Mouse (Mus musculus) B cell, adult 67 days (primary cell): ENCODE data around the gene Atp6v0d1. TPM values are rescaled to one million over a fixed set of nuclear protein-coding genes. Genes with fewer than 3 reads are reported as not detected.

ENCODE experiments used
- total RNA-seq, 2 experiments: library from RNA; stranded (reverse); gene quantifications; 4 replicates each; pipeline ENCODE4 v1.2.4; 2023

The Atp6v0d1 gene
- 10 to 100 TPM; 82.3 to 98.5 TPM for total RNA-seq

DNA sequence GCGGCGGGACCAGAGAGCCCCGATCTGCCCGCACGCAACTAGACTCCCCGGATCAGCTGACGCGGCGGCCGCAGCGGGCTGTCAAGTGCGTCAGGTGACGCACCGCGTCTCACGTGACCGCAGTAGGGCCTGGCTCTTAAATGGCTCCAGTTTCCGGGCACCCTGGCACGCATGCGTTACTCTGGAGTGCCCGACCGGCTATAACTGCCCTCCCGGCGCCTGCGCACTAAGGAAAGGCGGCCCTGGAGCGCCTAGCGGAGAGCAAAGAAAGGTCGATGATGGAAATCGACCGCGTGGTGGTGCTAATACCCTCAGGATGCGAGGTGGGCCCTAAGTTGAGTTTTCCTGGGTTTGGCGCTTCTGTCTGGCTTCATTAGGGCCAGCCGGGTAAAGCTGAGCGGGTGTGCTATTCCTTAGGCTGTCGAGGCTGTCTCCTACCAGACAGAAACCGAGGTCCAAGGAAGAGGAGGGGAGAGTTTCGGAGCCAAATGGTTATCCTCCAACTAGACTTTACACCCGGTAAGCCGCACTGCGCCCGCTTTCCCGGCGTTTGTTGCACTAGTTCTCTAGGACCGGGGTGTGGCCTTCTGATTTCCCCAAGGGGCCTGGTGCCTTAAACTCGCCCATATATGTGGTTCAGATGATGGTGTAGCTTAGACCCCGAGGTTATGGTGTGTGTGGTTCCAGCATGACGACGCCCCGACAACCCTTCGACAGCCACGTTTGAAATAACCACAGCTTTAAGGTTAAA, at the start of gene Atp6v0d1:
TSS of gene Atp6v0d1 (minus strand) at position 96 of the 751 bp plus-strand sequence.

GRCm38 (mm10) chr8:105604804-105605381, 39.0 kb upstream of the Atp6v0d1 start, which contains the start of gene Ripor1:
TSS of gene Ripor1 (plus strand) at chr8:105605255.

GRCm38 (mm10) chr8:105518436-105519313, 47.2 kb downstream of the Atp6v0d1 start, which contains the start of gene Hsd11b2:
TSS of gene Hsd11b2 (plus strand) at chr8:105518755.

GRCm38 (mm10) chr8:105496439-105497180, 69.2 kb downstream of the Atp6v0d1 start, which contains the start of gene Zdhhc1:
TSS of gene Zdhhc1 (minus strand) at chr8:105496902.

Other genes starting within 250 kb of the Atp6v0d1 start
- gene Lrrc29, start 239.8 kb downstream of the Atp6v0d1 start, total RNA-seq: 10 to 100 TPM in 1 of 2 experiments, 1 to 10 TPM in 1; 5.4 to 13.3 TPM
- gene Tmem208, start 239.7 kb downstream of the Atp6v0d1 start, total RNA-seq: 10 to 100 TPM; 28.9 to 33.3 TPM
- gene Fhod1, start 218.1 kb downstream of the Atp6v0d1 start, total RNA-seq: 10 to 100 TPM; 39.5 to 39.7 TPM
- gene Slc9a5, start 217.2 kb downstream of the Atp6v0d1 start, total RNA-seq: 1 to 10 TPM in 1 of 2 experiments, under 1 TPM in 1; 0.89 to 1.5 TPM
- gene Plekhg4, start 192.8 kb downstream of the Atp6v0d1 start, total RNA-seq: not detected
- not detected for gene Kctd19, start 152.5 kb downstream of the Atp6v0d1 start, total RNA-seq
- gene Lrrc36, start 152.5 kb downstream of the Atp6v0d1 start, total RNA-seq: not detected
- 1 to 10 TPM in 1 of 2 experiments, under 1 TPM in 1; 0.56 to 1.3 TPM for gene Tppp3, start 94.5 kb downstream of the Atp6v0d1 start, total RNA-seq
- 1 to 10 TPM; 4.0 to 5.3 TPM for gene Zdhhc1, start 69.1 kb downstream of the Atp6v0d1 start, total RNA-seq
- not detected for gene Hsd11b2, start 47.3 kb downstream of the Atp6v0d1 start, total RNA-seq
- gene Ripor1, start 39.2 kb upstream of the Atp6v0d1 start, total RNA-seq: 10 to 100 TPM; 24.3 to 32.2 TPM
- 100 to 1,000 TPM; 182 to 207 TPM for gene Ctcf, start 70.5 kb upstream of the Atp6v0d1 start, total RNA-seq
- gene Agrp, start 71.3 kb upstream of the Atp6v0d1 start, total RNA-seq: not detected
- 100 to 1,000 TPM; 155 to 156 TPM for gene Carmil2, start 120.2 kb upstream of the Atp6v0d1 start, total RNA-seq
- gene Acd, start 135.1 kb upstream of the Atp6v0d1 start, total RNA-seq: 10 to 100 TPM; 93.3 to 95.1 TPM
- gene Pard6a, start 135.1 kb upstream of the Atp6v0d1 start, total RNA-seq: 10 to 100 TPM; 14.9 to 16.3 TPM
- not detected for gene 4933405L10Rik, start 141.6 kb upstream of the Atp6v0d1 start, total RNA-seq
- gene Enkd1, start 142.2 kb upstream of the Atp6v0d1 start, total RNA-seq: 1 to 10 TPM; 4.2 to 4.3 TPM
- gene Gfod2, start 192.6 kb upstream of the Atp6v0d1 start, total RNA-seq: 1 to 10 TPM; 4.1 to 6.5 TPM